Mouse (Mus musculus): Measurements from ENCODE around the gene Zic5. TPM values are rescaled to one million over a fixed set of nuclear protein-coding genes. Genes with fewer than 3 reads are reported as not detected.

Zic5 gene
- total RNA-seq (2021), result not detected
- long read RNA-seq, experiment 1, result 0 reads
- long read RNA-seq, experiment 2, result 0 reads

- DNase-seq, result no peak
Measured at GRCm38 (mm10) chr14:122464763-122465741, at the start of gene Zic5. Zic5 (minus strand) TSS chr14:122465677.

GRCm38 (mm10) chr14:122513511-122514036 is 48.1 kb upstream of the Zic5 start:
- DNase-seq, result no peak

- no peak for DNase-seq
Measured at GRCm38 (mm10) chr14:122511519-122511918, 46.0 kb upstream of the Zic5 start.

DNA sequence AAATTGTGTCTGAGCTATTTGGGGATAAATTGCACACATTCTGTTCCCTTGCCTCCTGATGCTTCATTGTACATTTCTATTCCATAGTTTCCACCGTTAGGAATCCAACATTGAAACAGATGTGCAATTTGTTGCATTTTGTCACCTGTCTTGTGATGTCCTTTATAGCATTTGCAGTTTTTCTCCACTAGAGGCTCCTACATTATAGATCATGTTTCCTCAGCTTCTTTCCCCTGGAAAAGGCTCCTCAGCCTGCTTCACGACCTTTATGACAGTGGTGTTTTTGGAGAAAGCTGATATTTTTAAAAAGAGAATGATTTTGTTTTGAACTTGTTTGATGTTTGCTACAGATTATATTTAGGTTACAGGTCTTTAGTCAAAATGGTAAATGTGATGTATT is 43.6 kb upstream of the Zic5 start:
- no peak for DNase-seq

DNA sequence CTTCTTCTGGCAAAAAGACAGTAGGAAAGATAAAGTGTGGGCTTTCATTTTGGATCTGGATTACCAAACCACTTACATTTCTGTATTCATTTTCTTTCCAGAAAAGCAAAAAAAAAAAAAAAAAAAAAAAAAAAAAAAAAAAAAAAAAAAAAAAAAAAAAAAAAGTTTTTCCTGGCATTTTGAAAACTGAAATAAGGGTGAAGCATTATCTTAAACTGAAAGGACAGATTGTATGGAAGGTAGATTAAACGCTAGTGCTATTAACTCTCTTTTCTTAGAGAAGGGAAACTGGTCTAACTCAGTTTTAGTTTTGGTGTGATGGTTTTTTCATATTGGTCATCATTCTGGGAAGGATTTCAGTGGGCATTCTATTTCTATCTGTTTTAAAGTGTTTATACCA is 26.5 kb upstream of the Zic5 start:
- no peak for DNase-seq

DNA sequence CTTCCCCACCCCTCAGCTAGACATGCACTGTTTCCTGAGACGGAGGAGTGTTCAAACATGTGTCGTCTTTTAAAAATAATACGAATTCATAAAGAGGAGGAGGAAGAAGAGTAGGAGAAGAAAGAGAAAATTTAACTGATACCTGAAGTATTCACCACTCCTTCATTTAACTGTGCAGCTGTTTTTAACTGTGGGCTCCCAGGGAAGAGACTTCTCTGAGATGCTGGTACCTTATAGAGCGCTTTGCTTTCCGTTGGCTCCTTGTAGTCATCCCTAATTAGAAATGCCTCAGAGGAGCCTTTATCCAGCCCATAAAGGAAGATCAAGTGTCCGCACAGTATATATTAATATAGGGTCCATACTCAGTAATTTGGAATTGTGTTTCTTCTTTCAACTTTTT is 26.0 kb upstream of the Zic5 start:
- DNase-seq, result no peak

DNA sequence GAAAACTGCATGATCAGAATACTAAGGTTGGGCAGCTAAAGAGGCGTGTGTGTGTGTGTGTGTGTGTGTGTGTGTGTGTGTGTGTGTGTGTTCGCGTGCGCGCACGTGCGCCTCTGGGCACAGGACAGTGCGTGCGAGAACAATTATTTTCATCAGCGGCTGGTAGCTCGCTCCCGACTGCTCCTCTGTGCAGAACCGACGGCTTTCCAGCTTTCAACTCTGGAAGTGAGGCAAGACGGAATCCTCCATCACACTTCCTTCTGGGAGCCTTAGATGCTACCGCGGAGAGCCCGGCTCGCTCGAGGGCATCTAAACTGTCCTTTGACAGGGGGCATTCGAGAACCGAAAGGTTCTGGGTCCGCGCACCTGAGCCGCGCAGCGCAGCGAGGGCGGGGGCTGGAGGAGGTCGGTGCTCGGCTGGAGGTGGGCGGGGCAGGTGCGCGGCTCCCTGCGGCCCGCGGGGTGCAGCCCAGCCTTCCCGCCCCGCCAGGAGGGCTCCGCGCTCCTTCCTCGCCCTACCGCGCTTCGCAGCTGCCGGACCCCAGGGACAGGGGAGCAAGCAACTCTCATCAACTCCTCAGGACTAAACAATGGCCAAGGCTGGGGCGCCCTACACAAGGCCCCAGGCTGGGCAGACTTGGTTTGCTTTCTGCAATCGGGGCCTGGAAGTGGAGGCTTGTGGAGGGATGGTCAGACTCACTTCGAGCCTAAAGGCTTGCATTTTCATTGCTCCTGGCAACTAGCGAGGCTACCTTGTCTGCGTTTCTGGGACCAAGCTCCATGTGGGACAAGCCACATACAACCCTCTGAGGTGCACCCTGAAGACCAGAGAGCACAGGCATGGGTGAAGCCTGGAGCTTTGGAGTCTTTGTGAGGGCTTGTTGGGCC is 25.2 kb upstream of the Zic5 start, which contains the start of gene Gm10837:
Gene Gm10837, plus strand, starts transcription at position 146 of the 888 bp plus-strand sequence.
- no peak for DNase-seq

- no peak for DNase-seq
Measured at GRCm38 (mm10) chr14:122489686-122490414, 24.4 kb upstream of the Zic5 start.

GRCm38 (mm10) chr14:122489041-122489440 is 23.6 kb upstream of the Zic5 start:
- DNase-seq, result no peak

DNA sequence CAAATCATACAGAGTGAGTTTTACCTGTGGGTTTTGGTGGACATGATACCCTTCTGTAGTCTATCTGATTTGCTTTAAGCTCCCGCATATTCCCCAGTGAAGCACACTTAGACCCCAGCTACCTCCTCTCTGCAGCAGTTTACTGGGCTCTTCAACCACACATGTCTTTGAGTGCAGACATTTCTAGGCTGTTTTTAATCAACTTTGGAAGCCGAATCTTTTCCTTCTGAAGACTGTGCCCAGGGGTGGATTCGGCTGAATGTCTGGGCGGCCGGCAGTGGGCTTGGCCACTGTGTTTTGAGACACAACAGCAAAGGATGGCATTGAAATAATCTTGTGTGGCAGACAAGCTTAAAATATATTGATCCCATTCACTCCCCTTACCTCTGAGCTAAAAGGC is 21.9 kb upstream of the Zic5 start:
- no peak for DNase-seq

DNA sequence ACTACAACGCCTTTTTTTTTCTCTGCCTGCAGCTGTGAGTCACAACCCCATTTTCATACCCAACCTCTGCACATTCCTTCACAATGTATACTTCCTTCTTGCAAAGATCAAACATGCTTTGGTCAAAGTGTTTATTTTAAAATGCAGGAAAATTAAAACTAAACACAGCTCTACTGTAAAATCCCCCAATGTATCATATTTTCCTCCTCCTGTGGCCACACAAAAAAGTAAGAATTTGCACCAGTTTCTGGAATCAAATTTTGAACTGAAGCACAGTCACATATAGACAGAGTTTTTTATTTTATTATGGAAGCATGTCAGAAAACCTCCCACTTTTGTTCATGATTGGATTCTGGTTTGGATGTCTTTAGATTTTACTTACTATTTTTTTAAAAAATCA is 21.1 kb upstream of the Zic5 start:
- no peak for DNase-seq

GRCm38 (mm10) chr14:122485635-122486181 is 20.2 kb upstream of the Zic5 start:
- DNase-seq, result no peak

- no peak for DNase-seq
Measured at GRCm38 (mm10) chr14:122484844-122485551, 19.5 kb upstream of the Zic5 start.

DNA sequence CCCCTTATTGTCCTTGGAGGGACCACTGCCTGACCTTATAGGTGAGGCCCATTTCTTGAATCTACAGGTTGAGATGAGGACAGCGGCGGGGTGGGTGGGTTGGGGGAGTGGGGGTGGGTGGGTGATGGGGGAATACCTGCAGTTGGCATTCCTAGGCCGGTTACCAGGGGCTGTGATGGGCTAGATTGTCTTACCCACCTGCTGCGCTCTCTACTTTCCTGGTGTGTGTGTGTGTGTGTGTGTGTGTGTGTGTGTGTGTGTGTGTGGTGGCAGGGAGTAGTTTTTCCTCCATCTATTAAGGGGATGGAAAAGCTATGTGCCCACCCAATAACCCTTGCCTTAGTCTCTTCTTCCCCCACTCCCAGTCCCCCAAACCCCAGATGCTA is 19.0 kb upstream of the Zic5 start:
- no peak for DNase-seq

DNA sequence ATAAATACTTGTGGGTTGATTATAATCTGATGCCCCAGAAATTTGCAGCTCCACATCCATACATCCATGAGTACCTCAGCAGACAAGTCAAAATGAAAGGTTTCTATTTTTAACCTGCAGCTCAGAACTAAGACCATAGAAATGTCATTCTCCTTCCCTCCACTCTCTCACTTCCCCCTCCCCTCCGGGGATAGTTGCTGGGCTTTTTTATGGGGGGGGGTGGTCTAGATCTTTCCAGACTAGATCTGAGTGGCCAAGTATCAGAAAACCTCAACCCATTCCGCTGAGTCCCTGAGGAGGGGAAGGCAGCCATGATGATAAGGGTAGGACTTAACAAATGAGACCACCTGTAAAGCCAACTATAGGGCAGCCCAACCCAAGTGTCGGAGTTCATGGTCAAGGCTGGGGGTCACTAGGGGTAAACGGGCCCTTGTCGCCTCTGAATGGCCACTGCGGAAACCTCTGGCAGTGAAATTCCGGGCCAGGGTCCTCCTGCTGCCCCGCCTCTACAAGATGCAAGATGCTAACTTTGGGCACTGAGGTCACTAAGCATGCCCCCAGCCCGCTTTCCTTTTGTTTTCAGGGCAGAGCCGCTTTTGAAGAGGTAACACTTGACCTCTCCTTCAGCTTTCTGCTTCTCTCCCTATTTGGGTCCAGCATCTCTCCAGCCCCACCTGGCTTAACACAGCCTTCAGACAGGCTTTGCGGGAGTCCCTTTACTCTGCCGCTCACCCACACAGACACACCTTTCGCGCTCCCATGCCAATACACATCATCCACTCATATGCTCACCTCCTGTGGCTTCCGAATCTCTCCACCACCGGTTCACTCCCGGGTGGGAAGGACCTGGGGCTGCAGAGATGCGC is 18.3 kb upstream of the Zic5 start:
- DNase-seq, result no peak

GRCm38 (mm10) chr14:122483024-122483385 is 17.5 kb upstream of the Zic5 start:
- DNase-seq, result no peak

DNA sequence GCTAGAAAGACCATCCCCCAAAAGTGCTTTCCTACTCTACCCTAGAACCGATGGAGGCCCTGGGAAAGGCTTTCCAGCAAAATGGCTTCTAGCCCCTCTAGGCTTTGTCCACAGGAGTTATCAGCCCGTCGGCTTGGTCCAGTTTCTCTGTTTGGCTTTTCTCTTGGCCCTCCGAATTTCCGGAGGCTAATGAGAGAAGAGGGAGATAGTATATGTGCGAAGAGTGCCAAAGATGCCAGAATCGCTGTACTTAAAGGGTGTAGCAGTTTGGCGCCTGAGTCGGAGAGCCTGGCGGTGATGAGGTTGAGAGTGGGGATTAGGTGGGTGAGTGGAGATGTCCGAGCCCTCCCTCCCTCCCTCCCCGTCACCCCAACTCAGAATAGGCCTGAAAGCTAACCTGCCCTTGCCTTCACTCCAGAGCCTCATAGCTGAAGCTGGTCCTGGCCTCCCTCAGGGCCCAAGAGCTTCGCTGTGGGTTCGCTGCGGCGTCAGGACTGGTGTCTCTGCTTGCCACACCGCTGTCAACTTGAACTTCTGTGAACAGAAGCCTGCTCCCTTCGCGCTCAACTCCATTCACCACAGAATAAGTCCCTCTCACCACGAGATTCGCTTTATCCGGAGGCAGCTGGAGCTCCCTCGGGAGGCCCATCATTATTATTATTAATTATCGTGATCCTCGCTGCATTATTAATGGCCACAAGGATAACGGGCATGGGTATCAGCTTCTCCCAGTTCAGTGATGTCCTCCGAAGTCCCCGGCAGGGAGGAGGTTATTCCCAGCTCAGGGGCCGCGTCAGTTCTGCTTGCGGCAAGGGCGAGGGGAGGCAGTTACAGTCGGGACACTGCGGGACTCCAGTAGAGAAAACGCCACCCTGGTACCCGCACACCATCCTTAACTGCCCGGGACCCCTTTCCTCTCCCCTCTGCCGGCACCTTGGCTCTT is 16.9 kb upstream of the Zic5 start:
- DNase-seq, result no peak

DNA sequence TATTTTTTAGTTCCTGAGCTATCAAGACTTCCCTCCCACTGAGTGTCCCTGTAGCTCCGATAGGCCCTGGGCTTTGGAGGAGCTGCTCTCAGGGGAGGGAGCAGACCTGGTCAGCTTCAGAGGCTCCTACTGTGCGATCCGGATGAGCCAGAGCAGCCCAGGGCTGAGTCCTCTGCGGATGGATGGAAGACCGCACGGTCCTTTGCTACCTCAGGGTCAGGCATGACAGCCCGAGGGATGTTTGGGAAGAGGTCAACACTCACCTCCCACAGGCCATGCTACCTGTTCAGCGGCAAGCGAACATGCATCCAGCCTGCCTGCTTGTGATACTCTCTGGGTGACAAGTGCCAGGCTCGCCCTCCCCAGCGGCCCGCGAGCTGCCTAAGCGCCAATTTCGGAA is 15.7 kb upstream of the Zic5 start:
- no peak for DNase-seq

DNA sequence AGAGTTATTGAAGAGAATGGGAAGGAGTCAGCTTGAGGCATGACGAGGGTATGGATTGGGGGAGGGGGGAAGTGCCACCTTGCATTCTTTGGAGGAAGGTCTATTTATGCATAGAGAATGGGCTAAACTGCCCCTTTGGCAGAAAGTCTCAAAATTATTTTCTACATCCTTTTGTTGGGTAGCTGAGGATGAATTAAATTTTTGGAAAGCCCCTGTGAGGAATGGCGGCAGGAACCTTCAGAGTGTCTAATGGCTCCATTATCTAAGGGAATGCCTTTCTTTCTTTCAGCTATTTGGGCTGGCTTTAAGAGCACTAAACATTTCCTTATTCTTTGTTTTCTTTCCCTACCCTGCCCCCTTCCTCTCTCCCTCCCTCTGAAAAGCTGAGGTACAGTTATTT is 14.9 kb upstream of the Zic5 start:
- DNase-seq, result no peak
